Mouse (Mus musculus) left cerebral cortex, postnatal 25 days (tissue): ENCODE data around the gene Olfr649. TPM values are rescaled to one million over a fixed set of nuclear protein-coding genes. Genes with fewer than 3 reads are reported as not detected.

Experiments
- DNase-seq, 2 experiments: peaks; one replicate each; pipeline ENCODE4 v3.0.0; 2022; ENCODE audit warnings: low spot score in 2 of 2, mixed read lengths in 1 of 2
- intact Hi-C: fragments of 180-260 bp; cut with DNase I; formaldehyde crosslinking; loops from one replicate; pipeline ENCODE4 v1.15.1; 2025
- total RNA-seq, 2 experiments: library from RNA; stranded (reverse); gene quantifications; 2 replicates each; pipeline ENCODE4 v1.2.3; 2021

Olfr649 gene
- total RNA-seq = not detected

DNA sequence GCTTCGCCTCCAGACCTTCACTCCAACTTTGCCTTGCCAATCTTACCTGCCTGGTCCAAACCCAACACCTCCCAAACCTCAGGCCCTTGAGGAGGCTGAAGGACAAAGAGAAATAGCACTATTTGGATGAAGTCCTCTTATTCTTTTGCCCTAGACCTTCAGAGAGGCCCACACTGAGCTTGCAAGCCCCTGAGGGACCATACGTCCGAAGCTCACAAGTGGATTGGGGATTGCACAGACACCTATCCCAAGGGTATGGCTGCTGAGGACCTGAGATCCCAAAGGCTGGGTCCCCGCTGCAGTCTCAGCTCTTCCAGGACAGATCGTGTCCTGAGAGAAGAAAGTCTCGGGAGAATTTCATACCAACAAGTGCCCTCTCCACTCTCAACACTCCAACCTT, at the start of gene Olfr649:
Gene Olfr649, minus strand, starts transcription at position 101 of the 400 bp plus-strand sequence.
- DNase-seq = no peak
- intact Hi-C loops = no loop called here

- peak; percentile 7 to 20 for DNase-seq
- intact Hi-C loops = no loop called here
Observed at GRCm38 (mm10) chr7:104244287-104245181, 48.7 kb upstream of the Olfr649 start, which contains the start of gene Trim34a. Gene Trim34a, plus strand, starts transcription at chr7:104244457.

- DNase-seq = no peak
- intact Hi-C loops = no loop called here
Observed at GRCm38 (mm10) chr7:104243616-104244015, 47.8 kb upstream of the Olfr649 start.

- intact Hi-C loops = no loop called here
- DNase-seq = no peak
Observed at GRCm38 (mm10) chr7:104240857-104241256, 45.1 kb upstream of the Olfr649 start.

DNA sequence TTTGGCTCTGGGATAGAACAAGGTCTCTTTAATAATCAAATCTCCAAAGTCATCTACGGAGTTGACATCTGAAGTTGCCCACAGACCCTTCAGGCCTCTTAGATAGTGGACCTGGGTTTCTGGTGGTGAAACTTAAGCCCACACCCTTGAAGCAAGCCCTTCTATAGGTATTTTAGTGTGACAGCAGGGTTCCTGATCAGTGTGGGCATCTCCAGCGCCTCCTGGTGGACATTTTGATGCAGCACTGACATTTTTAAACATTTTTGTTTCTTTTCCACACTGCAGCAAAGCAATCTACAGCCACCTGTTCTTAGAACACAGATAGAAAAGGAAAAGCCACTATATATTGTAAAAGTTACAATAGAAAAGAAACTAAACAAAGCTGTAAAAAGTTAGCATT, 35.4 kb upstream of the Olfr649 start:
- DNase-seq = no peak
- intact Hi-C loops = no loop called here

GRCm38 (mm10) chr7:104218701-104219569, 23.1 kb upstream of the Olfr649 start, which contains the start of gene Trim6:
Gene Trim6, plus strand, starts transcription at chr7:104218793.
- peak in 1 of 2 experiments; percentile 6 for DNase-seq
- intact Hi-C loops = no loop called here

DNA sequence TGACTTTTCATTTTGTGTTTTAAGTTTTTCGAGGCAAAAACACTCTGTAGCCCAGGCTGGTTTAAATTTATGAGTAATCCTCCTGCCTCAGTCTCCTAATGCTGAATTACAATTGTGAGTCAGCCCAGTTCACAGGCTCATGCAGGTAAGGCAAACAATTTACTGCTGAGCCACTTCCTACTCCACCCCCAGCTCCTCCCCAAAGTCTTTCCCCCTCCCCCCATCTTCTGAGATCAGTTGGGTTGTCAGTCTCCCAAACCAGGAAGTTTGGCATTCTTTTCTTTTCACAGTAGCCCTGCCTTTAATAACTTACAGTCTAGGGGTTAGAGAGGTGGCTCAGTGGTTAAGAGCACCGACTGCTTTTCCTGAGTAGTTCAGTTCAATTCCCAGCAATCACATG, 22.1 kb upstream of the Olfr649 start:
- DNase-seq = no peak
- intact Hi-C loops = no loop called here

- intact Hi-C loops = no loop called here
- DNase-seq = no peak
Observed at GRCm38 (mm10) chr7:104216011-104216535, 20.3 kb upstream of the Olfr649 start.

- DNase-seq = no peak
- intact Hi-C loops = no loop called here
Observed at GRCm38 (mm10) chr7:104206197-104206596, 10.4 kb upstream of the Olfr649 start.

DNA sequence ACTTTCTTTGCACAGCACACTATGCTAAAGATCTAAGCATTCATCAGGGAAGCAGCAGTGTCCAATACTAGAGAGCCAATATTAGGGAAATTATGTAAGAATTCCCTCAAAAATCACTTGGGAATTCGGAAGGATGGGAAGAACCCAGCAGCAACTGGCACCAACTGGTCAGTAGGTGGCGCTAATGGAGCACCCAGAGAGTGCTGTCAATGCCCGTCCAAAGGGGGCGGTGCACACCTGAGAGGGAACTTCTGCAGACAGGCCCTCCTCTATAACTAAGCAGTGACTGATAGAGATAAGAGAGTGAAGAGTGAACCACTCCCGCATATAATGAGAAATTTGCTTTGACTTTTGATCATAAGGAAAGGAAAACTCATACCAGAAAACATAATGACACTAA, 4.0 kb upstream of the Olfr649 start:
- peak; percentile 43 to 47 for DNase-seq
- intact Hi-C loops = no loop called here

DNA sequence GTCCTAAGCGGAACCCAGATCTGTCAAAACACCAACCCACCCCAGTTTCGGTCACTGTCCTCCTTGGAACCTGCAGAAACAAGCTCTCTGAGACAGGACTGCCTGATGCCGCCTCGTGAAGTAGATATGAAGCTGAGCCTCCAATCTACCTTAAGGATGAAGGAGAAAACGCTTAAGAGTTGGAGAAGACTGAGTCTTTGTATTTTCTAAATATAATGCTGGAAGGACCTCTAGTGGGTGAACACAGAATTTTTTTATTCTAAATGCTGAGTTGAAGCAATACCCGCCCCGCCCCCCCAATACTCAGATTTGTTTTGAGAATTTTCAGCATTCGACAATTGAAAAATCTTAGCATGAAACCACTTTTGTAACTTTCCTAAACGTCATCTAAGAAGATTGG, 4.5 kb downstream of the Olfr649 start:
- intact Hi-C loops = no loop called here
- no peak for DNase-seq

- DNase-seq = no peak
Observed at GRCm38 (mm10) chr7:104183292-104183691, 12.5 kb downstream of the Olfr649 start, which contains the start of gene Olfr648. Gene Olfr648, minus strand, starts transcription at chr7:104183392.

GRCm38 (mm10) chr7:104179074-104179473, 16.7 kb downstream of the Olfr649 start:
- intact Hi-C loops = no loop called here
- no peak for DNase-seq

More at GRCm38 (mm10) chr7:104183292-104183691, 12.5 kb downstream of the Olfr649 start, which contains the start of gene Olfr648:
- intact Hi-C loops = no loop called here

GRCm38 (mm10) chr7:104178422-104179054, 17.2 kb downstream of the Olfr649 start:
- no peak for DNase-seq
- intact Hi-C loops = no loop called here

- no peak for DNase-seq
Observed at GRCm38 (mm10) chr7:104175085-104175484, 20.7 kb downstream of the Olfr649 start.

DNA sequence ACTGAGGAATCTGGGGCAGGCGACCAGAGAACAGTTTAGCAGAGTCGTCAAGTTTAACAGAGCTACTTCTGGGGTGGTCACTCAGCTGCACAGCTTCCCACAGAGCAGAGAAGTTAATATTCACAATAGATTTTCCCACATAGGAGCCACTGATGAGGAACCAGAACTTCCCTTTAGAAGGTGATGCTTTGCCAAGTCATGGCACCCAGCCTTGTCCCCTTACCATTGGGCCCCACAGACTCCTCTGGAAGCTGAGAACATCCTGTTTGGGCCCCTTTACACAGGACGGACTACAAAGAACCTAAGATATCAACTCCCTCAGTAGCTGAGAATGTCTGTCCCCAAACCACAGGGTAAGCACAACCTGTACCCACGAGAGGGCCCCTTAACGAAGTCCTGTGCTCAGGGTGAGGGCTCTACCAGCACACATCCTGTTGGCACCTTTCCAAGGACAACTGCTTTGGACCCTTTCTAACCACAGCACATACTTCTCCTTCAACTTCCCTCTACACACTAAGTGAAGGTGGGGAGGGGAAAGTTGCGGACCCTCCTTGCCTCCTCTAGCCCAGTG, 26.1 kb downstream of the Olfr649 start:
- no peak for DNase-seq
- intact Hi-C loops = no loop called here

More at GRCm38 (mm10) chr7:104175085-104175484, 20.7 kb downstream of the Olfr649 start:
- intact Hi-C loops = no loop called here

DNA sequence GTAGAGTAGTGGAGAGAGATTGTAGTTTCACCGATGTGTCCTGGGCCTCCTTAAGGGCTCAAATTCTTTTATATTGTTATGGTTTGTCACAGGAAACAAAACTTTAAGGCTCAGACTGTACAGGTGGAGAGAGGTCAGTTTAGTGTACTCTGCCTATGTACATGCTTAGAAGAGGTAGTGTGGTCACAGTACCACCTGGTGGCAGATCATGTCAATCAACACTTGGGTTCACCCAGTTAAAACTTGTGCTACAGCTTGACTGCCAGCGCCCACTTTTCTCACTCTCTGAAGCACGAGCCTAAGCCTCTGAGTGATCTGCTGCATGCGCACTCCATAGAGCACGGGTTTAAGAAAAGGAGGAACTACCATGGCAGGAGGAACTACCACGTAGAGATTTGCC, 28.7 kb downstream of the Olfr649 start:
- DNase-seq = no peak
- intact Hi-C loops = no loop called here

DNA sequence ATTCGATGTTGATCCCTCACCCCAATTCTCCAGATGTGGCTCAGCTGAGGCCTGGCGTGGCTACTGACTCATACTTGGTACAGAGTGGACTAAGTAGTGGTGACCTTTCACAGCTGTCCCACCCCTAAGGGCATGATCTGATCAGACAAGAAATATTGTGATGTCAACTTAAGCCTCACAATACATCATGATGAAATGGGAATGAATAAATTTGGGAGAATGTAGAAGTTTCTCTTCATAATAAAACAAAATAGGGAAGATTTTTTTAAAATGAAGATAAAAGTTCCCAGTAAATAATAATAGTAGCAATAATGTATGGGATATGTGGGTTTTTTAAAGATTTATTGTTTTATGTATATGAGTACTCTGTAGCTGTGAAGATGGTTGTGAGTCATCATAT, 45.3 kb downstream of the Olfr649 start, which contains the start of gene Ubqlnl:
Gene Ubqlnl, minus strand, starts transcription at position 101 of the 400 bp plus-strand sequence.
- DNase-seq = no peak

DNA sequence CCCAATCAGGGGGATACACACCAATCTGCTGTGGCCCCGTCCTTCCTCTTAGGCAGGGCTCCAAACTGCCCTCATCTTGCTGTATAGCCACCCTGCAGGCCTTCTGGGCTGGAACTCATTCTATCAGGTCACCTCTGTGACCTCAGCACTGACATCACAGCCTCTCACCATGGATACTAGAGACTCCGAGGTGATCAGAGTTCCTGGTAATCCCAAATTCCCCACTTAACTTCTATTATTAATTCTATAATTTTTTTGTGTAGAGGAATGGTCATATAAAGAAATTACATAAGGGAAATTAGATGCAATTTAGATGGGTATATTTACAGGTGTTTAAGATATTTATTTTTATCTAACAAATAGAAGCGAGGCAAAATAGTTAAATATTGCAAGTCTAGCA, 52.6 kb downstream of the Olfr649 start, which contains the start of gene Ubqln3:
Gene Ubqln3, minus strand, starts transcription at position 101 of the 400 bp plus-strand sequence.
- no peak for DNase-seq
- intact Hi-C loops = no loop called here

More for the DNA sequence above, 45.3 kb downstream of the Olfr649 start, which contains the start of gene Ubqlnl:
- intact Hi-C loops = no loop called here
